Mouse (Mus musculus) forebrain, postnatal 0 days (tissue): ENCODE results near the gene Fkbp1b. TPM values are rescaled to one million over a fixed set of nuclear protein-coding genes. Genes with fewer than 3 reads are reported as not detected.

ENCODE experiments used
- ATAC-seq: fragments of 200-750 bp; cut with Nextera tagmentation; 2 replicates; pipeline ENCODE4 v1.8.0; 2017; ENCODE audit warnings: mild to moderate bottlenecking, moderate library complexity
- DNase-seq: peaks from one replicate; pipeline ENCODE4 v3.0.0-alpha.2; 2015
- H3K27ac ChIP-seq: fragments of 300-500 bp; sonication (generic); 2 replicates; pipeline ENCODE4 v1.5.1; 2014; ENCODE audit warnings: low read depth, mild to moderate bottlenecking, antibody characterized with exemption, low read length, moderate library complexity, mixed read lengths
- H3K27me3 ChIP-seq: fragments of 300-500 bp; sonication (generic); 2 replicates; pipeline ENCODE4 v1.6.1; 2014; ENCODE audit warnings: mild to moderate bottlenecking, low read length, mixed read lengths; ENCODE audit not compliant: insufficient read depth
- H3K36me3 ChIP-seq: fragments of 300-500 bp; sonication (generic); 2 replicates; pipeline ENCODE4 v1.6.1; 2014; ENCODE audit warnings: mild to moderate bottlenecking, moderate library complexity; ENCODE audit not compliant: insufficient read depth
- H3K4me1 ChIP-seq: fragments of 300-500 bp; sonication (generic); 2 replicates; pipeline ENCODE4 v1.6.1; 2014; ENCODE audit warnings: antibody characterized with exemption; ENCODE audit not compliant: insufficient read depth
- H3K4me2 ChIP-seq: fragments of 300-500 bp; sonication (generic); 2 replicates; pipeline ENCODE4 v1.6.1; 2014; ENCODE audit warnings: low read depth, mild to moderate bottlenecking, moderate library complexity
- H3K4me3 ChIP-seq: fragments of 300-500 bp; sonication (generic); 2 replicates; pipeline ENCODE4 v1.5.1; 2014; ENCODE audit warnings: low read depth, low read length, mixed read lengths
- H3K9ac ChIP-seq: fragments of 300-500 bp; sonication (generic); 2 replicates; pipeline ENCODE4 v1.6.1; 2014; ENCODE audit warnings: mild to moderate bottlenecking
- H3K9me3 ChIP-seq: fragments of 300-500 bp; sonication (generic); 2 replicates; pipeline ENCODE4 v1.6.1; 2016; ENCODE audit warnings: low read length
- CTCF ChIP-seq: sonication (generic); IDR thresholded peaks from 2 replicates; pipeline ENCODE4 v1.5.1; 2016; ENCODE audit warnings: antibody characterized with exemption, control low read depth, low read depth
- WGBS: fragments of 180-500 bp; shearing (Covaris S2); extraction: QIAGEN DNeasy Blood & Tissue Kit; methylation state at CpG from one replicate; pipeline ENCODE4 v1.1.7; 2014; 5-methylcytosine and 5-hydroxymethylcytosine counted together
- polyA plus RNA-seq: library from polyadenylated mRNA; unstranded; fragments of >200 nt; fragmentation: Nextera tagmentation; extraction: Ambion mirVana; gene quantifications from 2 replicates; pipeline ENCODE4 v1.2.1, GENCODE M21; 2015
- total RNA-seq: library from RNA; depleted of rRNA; stranded (reverse); fragments of >200 nt; gene quantifications from 2 replicates; pipeline ENCODE4 v1.2.3, GENCODE M21; 2014

Fkbp1b gene
- total and polyA plus RNA-seq, 2 experiments from 2014 or later, result 67.9 to 122 TPM

DNA sequence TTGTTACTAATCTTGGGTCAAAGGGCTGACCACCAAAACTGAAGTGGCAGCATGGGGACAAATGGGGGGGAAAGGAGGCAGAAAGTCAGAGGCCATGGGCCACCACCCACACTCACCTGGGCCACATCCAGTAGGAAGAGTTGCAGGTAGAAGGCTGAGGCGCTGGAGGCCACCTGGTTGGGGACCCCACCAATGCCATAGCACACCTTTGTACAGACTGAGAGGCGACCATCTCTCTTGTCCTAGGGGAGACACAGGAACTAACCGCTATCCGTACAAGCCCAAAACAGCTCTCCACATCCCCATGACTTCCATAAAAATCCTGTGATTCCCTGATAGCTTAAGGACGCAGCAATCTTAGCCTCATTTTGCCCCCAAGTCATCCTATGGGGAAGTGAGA, 29.9 kb upstream of the Fkbp1b start:
- WGBS, result 92% methylated on average over 5 of the region's 5 CpGs
- Histone ChIP-seq H3K4me2 (no peak overlapping the region), H3K4me3 (no peak overlapping the region), H3K4me1 (peaks cover 8% of the 10 kb centered on the region; the same call in 1 of the 2 replicates), H3K27me3 (no peaks in the 10 kb centered on the region; the same call in 1 of the 2 replicates), H3K36me3 (no peaks in the 10 kb centered on the region), H3K27ac (no peak overlapping the region), H3K9ac (no peak overlapping the region), H3K9me3 (no peaks in the 10 kb centered on the region)
- TF ChIP-seq CTCF, result no peak
- no peak for DNase-seq
- no peak for ATAC-seq

DNA sequence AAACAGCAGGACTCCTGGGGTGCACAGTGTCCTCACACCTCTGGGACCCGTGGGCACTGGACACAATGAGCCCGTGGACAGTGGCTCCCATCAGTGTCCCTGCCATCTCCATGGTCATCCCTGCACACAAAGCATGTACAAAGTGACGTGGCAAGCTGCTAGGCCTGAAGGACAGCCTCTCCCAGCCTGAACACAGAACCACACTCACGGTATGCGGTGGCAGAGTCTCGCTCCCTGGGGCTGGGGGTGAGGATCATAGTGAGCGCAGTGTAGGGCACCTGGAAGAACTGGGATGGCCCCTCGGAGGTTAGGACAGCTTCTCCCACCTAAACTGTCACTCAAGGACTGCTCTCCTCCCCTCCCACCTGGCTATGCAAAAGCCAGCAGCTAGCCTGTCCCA, 27.5 kb upstream of the Fkbp1b start:
- no peak overlapping the region for H3K27ac ChIP-seq
- WGBS, result 89% methylated on average over 8 of the region's 8 CpGs
- no peaks in the 10 kb centered on the region for H3K9me3 ChIP-seq
- ATAC-seq (no peak), DNase-seq (no peak)
- no peaks in the 10 kb centered on the region; the same call in 1 of the 2 replicates for H3K27me3 ChIP-seq
- no peak overlapping the region for H3K4me2 ChIP-seq
- H3K36me3 ChIP-seq, result no peaks in the 10 kb centered on the region
- peaks cover 3% of the 10 kb centered on the region; the same call in 1 of the 2 replicates for H3K4me1 ChIP-seq
- no peak for TF ChIP-seq CTCF
- no peak overlapping the region for H3K9ac ChIP-seq
- no peak overlapping the region for H3K4me3 ChIP-seq

DNA sequence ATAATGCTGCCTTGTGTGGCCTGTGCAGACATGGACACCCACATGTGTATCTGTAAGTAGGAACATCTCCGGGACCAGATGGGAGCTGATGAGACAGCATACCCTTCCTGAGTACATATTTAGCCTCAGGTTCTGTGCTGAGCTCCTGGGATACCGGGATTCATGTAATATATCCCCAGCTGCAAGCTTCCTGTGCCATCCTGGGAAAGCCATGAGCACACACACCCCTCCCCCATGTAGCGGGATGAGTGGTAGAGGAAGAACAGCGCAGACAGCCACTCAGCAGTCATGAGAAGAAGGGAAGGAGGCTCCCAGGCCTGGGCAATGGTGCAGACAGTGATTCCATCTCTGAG, 22.9 kb upstream of the Fkbp1b start:
- no peaks in the 10 kb centered on the region for H3K36me3 ChIP-seq
- no peaks in the 10 kb centered on the region for H3K4me1 ChIP-seq
- no peak for TF ChIP-seq CTCF
- DNase-seq (no peak), ATAC-seq (0 out of 2 replicates have a peak, but pooled peaks have one; percentile 26)
- H3K9ac ChIP-seq, result no peak overlapping the region
- no peak overlapping the region for H3K4me2 ChIP-seq
- no peak overlapping the region for H3K27ac ChIP-seq
- no peaks in the 10 kb centered on the region for H3K9me3 ChIP-seq
- 73% methylated on average over 4 of the region's 4 CpGs for WGBS
- H3K27me3 ChIP-seq, result no peaks in the 10 kb centered on the region
- no peak overlapping the region for H3K4me3 ChIP-seq

DNA sequence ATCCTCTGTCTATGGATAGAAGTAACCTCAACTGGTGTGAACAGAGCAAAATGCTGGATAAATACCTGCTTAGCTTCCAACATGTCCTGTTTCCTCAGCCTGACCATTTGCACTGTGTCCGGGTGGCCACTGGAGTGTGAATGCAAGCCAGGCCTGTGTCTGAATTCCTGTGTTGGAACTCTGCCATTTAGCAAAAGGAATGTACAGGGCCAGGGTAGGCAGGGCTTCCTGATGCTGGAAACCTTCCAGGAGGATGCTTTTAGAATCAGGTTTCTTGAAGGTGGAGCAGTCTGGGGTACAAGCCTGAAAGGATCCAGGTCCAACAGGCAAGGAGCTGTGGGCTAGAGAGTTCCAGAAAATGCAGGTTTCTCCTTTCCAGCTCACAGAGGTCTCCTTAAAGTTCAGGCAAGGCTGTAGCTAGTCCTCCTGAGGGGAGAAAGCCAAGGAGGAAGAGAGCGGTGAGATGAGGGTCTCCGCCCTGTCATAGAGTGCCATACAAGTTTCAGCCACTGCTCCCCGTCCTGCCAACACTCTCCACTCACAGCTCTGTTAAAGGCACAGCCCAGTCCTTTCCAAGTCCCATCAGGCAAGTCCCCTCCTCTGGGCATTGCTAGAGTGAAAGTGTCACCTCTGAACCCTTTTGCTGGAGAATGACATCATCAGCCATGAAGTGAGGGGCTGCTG, 22.4 kb upstream of the Fkbp1b start:
- no peak for DNase-seq
- Histone ChIP-seq H3K4me3 (no peak overlapping the region), H3K36me3 (no peaks in the 10 kb centered on the region), H3K9me3 (no peaks in the 10 kb centered on the region), H3K9ac (no peak overlapping the region), H3K27me3 (no peaks in the 10 kb centered on the region), H3K4me1 (no peaks in the 10 kb centered on the region), H3K27ac (no peak overlapping the region), H3K4me2 (no peak overlapping the region)
- TF ChIP-seq CTCF, result no peak
- no peak for ATAC-seq
- WGBS, result 53% methylated on average over 4 of the region's 4 CpGs

DNA sequence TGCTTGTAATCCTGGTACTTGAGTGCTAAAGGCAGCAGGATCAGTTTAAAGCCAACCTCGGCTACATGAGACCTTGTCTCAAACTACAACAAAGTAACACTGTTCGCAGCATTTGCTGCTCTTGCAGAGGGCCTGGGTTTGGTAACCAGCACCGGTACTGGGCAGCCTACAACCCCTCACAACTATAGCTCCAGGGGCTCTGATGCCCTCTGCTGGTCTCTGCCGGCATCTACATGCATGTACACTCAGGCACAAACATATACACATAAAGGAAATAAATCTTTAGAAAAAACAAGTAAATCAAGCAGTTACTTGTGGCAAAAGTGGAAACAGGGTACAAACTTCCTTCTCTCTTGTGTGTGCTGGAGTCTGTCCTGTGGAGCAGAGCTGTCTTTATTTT, 21.3 kb upstream of the Fkbp1b start:
- ATAC-seq, result no peak
- H3K4me2 ChIP-seq, result no peak overlapping the region
- 84% methylated on average over 4 of the region's 4 CpGs for WGBS
- H3K27me3 ChIP-seq, result no peaks in the 10 kb centered on the region
- no peaks in the 10 kb centered on the region for H3K36me3 ChIP-seq
- no peaks in the 10 kb centered on the region for H3K4me1 ChIP-seq
- peak; percentile 24; the same call in 1 of the 2 replicates for TF ChIP-seq CTCF
- DNase-seq, result no peak
- no peak overlapping the region for H3K27ac ChIP-seq
- H3K4me3 ChIP-seq, result no peak overlapping the region
- H3K9ac ChIP-seq, result no peak overlapping the region
- no peaks in the 10 kb centered on the region for H3K9me3 ChIP-seq

DNA sequence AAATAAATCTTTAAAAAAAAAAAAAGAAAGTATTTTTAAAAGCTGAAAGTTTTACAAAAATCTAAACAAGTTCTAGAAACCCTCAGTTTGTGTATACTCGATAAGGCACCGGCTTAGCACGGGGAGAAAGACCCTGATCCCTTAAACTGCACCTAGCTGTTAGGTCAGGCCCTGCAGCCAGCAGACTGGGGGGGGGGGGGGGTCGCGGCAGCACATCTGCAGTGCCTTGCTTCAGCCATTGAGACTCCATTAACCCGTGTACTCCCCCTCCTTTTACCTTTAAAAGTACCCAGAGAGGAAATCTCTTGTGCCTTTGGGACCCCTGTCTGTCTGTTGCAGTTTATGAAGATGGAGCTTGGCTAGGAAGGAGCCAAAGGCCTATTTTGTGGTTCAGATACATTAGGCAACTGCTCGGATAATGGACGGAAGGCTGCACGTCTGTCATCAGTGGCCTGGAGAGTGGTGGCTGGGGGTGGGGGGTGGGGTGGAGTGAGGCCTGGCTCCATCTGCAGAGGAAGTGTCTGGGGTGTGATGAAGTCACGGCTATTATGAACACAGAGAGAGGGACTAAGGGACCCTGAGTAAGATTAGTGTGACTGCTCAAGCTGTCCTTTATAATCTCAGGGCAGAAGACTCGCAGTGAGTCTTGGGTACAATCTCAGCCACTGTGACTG, 18.0 kb upstream of the Fkbp1b start:
- Histone ChIP-seq H3K36me3 (no peaks in the 10 kb centered on the region), H3K27me3 (no peaks in the 10 kb centered on the region), H3K27ac (no peak overlapping the region), H3K9me3 (no peaks in the 10 kb centered on the region), H3K4me3 (no peak overlapping the region), H3K9ac (no peak overlapping the region), H3K4me1 (no peaks in the 10 kb centered on the region), H3K4me2 (no peak overlapping the region)
- WGBS, result 70% methylated on average over 11 of the region's 11 CpGs
- ATAC-seq (no peak), DNase-seq (no peak)
- no peak for TF ChIP-seq CTCF

DNA sequence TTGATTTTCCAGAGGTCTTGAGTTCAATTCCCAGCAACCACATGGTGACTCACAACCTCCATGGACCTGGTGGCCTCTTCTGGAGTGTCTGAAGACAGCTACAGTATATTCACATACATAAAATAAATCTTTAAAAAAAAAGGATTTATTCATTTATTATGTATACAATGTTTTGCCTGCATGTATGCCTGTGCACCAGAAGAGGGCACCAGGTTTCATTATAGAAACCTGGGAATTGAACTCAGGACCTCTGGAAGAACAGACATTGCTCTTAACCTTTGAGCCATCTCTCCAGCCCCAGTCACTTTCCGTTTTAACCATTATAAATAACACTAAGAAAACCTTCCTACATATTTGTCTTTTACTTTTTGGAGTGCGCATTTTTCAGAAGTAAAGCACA, 15.4 kb upstream of the Fkbp1b start:
- no peaks in the 10 kb centered on the region for H3K4me1 ChIP-seq
- WGBS, result 95% methylated on average over 2 of the region's 2 CpGs
- no peak overlapping the region for H3K9ac ChIP-seq
- H3K4me3 ChIP-seq, result no peak overlapping the region
- TF ChIP-seq CTCF, result peak; percentile 10; the same call in 1 of the 2 replicates
- H3K9me3 ChIP-seq, result no peaks in the 10 kb centered on the region
- H3K4me2 ChIP-seq, result no peak overlapping the region
- ATAC-seq (no peak), DNase-seq (no peak)
- no peaks in the 10 kb centered on the region for H3K27me3 ChIP-seq
- no peaks in the 10 kb centered on the region for H3K36me3 ChIP-seq
- no peak overlapping the region for H3K27ac ChIP-seq
